Mouse (Mus musculus): ENCODE measurements at regions not wholly inside any gene's neighbourhood (a gene's known extent, or its start where the extent isn't known, plus 50 kb on each side); places are given as distances from the start of the nearest gene placed in this dataset.

- TF ChIP-seq POLR2A (IDR thresholded peaks at IDR 0.05; ENCODE audit: low read depth, low read length) (no peak), CTCF (conservative IDR thresholded peaks at IDR 0.05; ENCODE audit: insufficient read depth, insufficient read length, low read depth, low read length) (no peak)
- Histone ChIP-seq H3K27ac (ENCODE audit: insufficient read depth, low read depth, low read length) (no peak overlapping the region), H3K4me1 (ENCODE audit: control insufficient read depth, insufficient read depth, low read length) (no peaks in the 10 kb centered on the region; the same call in 1 of the 2 replicates), H3K4me3 (ENCODE audit: insufficient read depth, low read depth, low read length) (no peak overlapping the region), H3K36me3 (ENCODE audit: control insufficient read depth, insufficient read depth, low read length) (no peaks in the 10 kb centered on the region), H3K27me3 (replicated peaks; ENCODE audit: control insufficient read depth, insufficient read depth, low read length) (no peaks in the 10 kb centered on the region)
- no peak for DNase-seq
- 65% methylated on average over 1 of the region's 1 CpGs for WGBS
These were observed 131.9 kb upstream of the Fndc3a start for GRCm38 (mm10) chr14:72841753-72842152.

DNA sequence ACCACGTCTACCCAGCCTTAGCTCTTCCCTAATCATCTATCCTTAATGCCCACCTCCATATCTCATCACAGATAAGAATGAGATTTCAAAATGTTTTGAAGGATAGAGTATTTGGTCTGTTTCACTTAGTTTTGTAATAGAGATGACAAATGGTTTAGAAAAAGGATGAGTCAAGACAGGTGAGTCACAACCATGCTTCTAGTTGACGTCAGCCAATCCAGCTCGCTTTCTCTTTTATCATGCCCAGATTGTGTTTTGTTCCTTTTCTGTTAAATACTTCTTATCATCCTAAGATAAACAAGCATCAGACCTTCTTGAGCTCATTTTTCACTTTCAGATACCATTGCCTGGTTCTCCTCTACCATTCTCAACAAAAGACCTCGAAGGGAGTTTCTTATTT, 125.4 kb upstream of the Fndc3a start:
- no peak for DNase-seq
- Histone ChIP-seq H3K36me3 (ENCODE audit: control insufficient read depth, insufficient read depth, low read length) (no peaks in the 10 kb centered on the region), H3K27me3 (replicated peaks; ENCODE audit: control insufficient read depth, insufficient read depth, low read length) (no peaks in the 10 kb centered on the region), H3K4me3 (ENCODE audit: insufficient read depth, low read depth, low read length) (no peak overlapping the region), H3K4me1 (ENCODE audit: control insufficient read depth, insufficient read depth, low read length) (no peaks in the 10 kb centered on the region; the same call in 1 of the 2 replicates), H3K27ac (ENCODE audit: insufficient read depth, low read depth, low read length) (no peak overlapping the region)
- 89% methylated on average over 4 of the region's 4 CpGs for WGBS
- TF ChIP-seq POLR2A (IDR thresholded peaks at IDR 0.05; ENCODE audit: low read depth, low read length): no peak
- no peak for TF ChIP-seq CTCF (conservative IDR thresholded peaks at IDR 0.05; ENCODE audit: insufficient read depth, insufficient read length, low read depth, low read length)

DNA sequence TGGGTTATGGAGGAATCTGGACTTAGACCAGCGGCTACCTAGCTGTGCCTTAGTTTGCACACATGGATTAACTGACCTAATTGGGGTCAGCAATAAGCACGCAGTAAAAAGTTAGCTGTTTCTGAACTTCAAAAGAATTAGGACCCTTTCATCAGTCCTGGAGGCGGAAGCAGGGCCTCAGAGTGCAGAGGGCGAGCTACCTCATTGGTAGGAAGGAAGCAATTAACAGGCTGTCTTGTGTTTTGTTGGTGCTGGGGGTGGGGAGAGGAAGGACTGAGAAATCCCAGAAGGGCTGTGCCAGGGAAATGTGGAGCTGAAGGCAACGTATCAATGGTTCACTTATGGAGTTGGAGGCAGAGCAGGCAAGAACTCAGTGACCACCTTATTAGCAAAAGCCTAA, 119.5 kb upstream of the Fndc3a start:
- Histone ChIP-seq H3K4me3 (ENCODE audit: insufficient read depth, low read depth, low read length) (no peak overlapping the region), H3K27ac (ENCODE audit: insufficient read depth, low read depth, low read length) (no peak overlapping the region), H3K27me3 (replicated peaks; ENCODE audit: control insufficient read depth, insufficient read depth, low read length) (no peaks in the 10 kb centered on the region), H3K36me3 (ENCODE audit: control insufficient read depth, insufficient read depth, low read length) (no peaks in the 10 kb centered on the region), H3K4me1 (ENCODE audit: control insufficient read depth, insufficient read depth, low read length) (0 out of 2 replicates have a peak, but pooled peaks cover 5% of the 10 kb centered on the region)
- WGBS: 34% methylated on average over 5 of the region's 5 CpGs
- DNase-seq: no peak
- no peak for TF ChIP-seq CTCF (conservative IDR thresholded peaks at IDR 0.05; ENCODE audit: insufficient read depth, insufficient read length, low read depth, low read length)
- TF ChIP-seq POLR2A (IDR thresholded peaks at IDR 0.05; ENCODE audit: low read depth, low read length): no peak

DNA sequence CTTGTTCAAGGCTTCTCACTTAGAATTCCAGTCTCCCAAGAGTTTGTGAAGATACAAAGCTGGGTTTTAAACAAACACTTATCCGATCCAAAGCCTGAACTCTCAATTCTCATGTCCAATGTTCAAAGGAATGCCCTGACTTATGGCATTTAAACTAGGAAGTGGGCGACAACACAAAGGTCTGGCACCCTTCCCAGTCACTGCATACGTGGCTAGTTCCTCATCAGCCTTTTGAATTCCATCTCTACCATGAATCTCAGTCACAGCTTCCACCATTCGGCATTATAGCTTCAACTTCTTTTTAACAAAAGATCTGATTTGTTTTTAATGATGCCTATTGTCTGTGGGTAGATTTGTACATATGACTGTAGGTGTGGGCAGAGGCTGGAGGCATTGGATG, 115.7 kb upstream of the Fndc3a start:
- no peak overlapping the region for H3K27ac ChIP-seq (ENCODE audit: insufficient read depth, low read depth, low read length)
- H3K4me3 ChIP-seq (ENCODE audit: insufficient read depth, low read depth, low read length): no peak overlapping the region
- H3K36me3 ChIP-seq (ENCODE audit: control insufficient read depth, insufficient read depth, low read length): no peaks in the 10 kb centered on the region
- no peaks in the 10 kb centered on the region for H3K27me3 ChIP-seq (replicated peaks; ENCODE audit: control insufficient read depth, insufficient read depth, low read length)
- no peak for DNase-seq
- TF ChIP-seq POLR2A (IDR thresholded peaks at IDR 0.05; ENCODE audit: low read depth, low read length): no peak
- no peak for TF ChIP-seq CTCF (conservative IDR thresholded peaks at IDR 0.05; ENCODE audit: insufficient read depth, insufficient read length, low read depth, low read length)
- 0 out of 2 replicates have a peak, but pooled peaks cover 5% of the 10 kb centered on the region for H3K4me1 ChIP-seq (ENCODE audit: control insufficient read depth, insufficient read depth, low read length)
- 54% methylated on average over 4 of the region's 4 CpGs for WGBS

GRCm38 (mm10) chr14:72822231-72822615, 112.4 kb upstream of the Fndc3a start:
- Histone ChIP-seq H3K4me3 (ENCODE audit: insufficient read depth, low read depth, low read length) (no peak overlapping the region), H3K4me1 (ENCODE audit: control insufficient read depth, insufficient read depth, low read length) (no peaks in the 10 kb centered on the region), H3K27me3 (replicated peaks; ENCODE audit: control insufficient read depth, insufficient read depth, low read length) (no peaks in the 10 kb centered on the region), H3K27ac (ENCODE audit: insufficient read depth, low read depth, low read length) (no peak overlapping the region), H3K36me3 (ENCODE audit: control insufficient read depth, insufficient read depth, low read length) (no peaks in the 10 kb centered on the region)
- no peak for DNase-seq
- TF ChIP-seq CTCF (conservative IDR thresholded peaks at IDR 0.05; ENCODE audit: insufficient read depth, insufficient read length, low read depth, low read length) (no peak), POLR2A (IDR thresholded peaks at IDR 0.05; ENCODE audit: low read depth, low read length) (no peak)
- 30% methylated on average over 3 of the region's 3 CpGs for WGBS

- Histone ChIP-seq H3K4me3 (ENCODE audit: insufficient read depth, low read depth, low read length) (no peak overlapping the region), H3K36me3 (ENCODE audit: control insufficient read depth, insufficient read depth, low read length) (no peaks in the 10 kb centered on the region), H3K4me1 (ENCODE audit: control insufficient read depth, insufficient read depth, low read length) (no peaks in the 10 kb centered on the region), H3K27ac (ENCODE audit: insufficient read depth, low read depth, low read length) (no peak overlapping the region), H3K27me3 (replicated peaks; ENCODE audit: control insufficient read depth, insufficient read depth, low read length) (no peaks in the 10 kb centered on the region)
- no peak for TF ChIP-seq CTCF (conservative IDR thresholded peaks at IDR 0.05; ENCODE audit: insufficient read depth, insufficient read length, low read depth, low read length)
- WGBS: 71% methylated on average over 13 of the region's 13 CpGs
- no peak for DNase-seq
These were observed 111.9 kb upstream of the Fndc3a start for GRCm38 (mm10) chr14:72821517-72822230.

- TF ChIP-seq CTCF (conservative IDR thresholded peaks at IDR 0.05; ENCODE audit: insufficient read depth, insufficient read length, low read depth, low read length) (no peak), POLR2A (IDR thresholded peaks at IDR 0.05; ENCODE audit: low read depth, low read length) (no peak)
- Histone ChIP-seq H3K27ac (ENCODE audit: insufficient read depth, low read depth, low read length) (no peak overlapping the region), H3K27me3 (replicated peaks; ENCODE audit: control insufficient read depth, insufficient read depth, low read length) (no peaks in the 10 kb centered on the region), H3K4me3 (ENCODE audit: insufficient read depth, low read depth, low read length) (no peak overlapping the region), H3K36me3 (ENCODE audit: control insufficient read depth, insufficient read depth, low read length) (no peaks in the 10 kb centered on the region), H3K4me1 (ENCODE audit: control insufficient read depth, insufficient read depth, low read length) (0 out of 2 replicates have a peak, but pooled peaks cover 3% of the 10 kb centered on the region)
- no peak for DNase-seq
- WGBS: 96% methylated on average over 4 of the region's 4 CpGs
These were observed 109.2 kb upstream of the Fndc3a start for GRCm38 (mm10) chr14:72819037-72819436.

Data from kidney, adult 2 months (tissue).